Comparison of ENCODE assay signal across 8 mouse cellular contexts in the genomic region with DNA sequence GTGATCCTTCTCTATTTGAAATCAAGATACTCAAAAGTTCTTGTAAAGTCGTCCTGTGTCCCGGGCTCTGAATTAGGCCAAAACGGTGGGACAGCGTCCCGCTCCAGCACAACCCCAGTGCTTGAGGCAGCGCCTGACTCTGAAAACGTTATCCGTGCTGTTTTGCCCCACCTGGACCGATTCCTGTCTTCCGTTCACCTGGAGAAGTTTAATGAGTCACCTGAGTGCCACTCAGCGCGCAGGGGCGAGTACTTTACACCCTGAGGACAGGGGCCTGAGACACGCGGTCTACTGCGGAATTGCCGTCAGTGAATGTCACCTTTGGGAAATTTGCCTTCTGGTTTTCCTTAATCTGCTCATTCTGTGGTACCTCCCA. TPM values are rescaled to one million over a fixed set of nuclear protein-coding genes. Genes with fewer than 3 reads are reported as not detected.
DNase-seq lines count a peak whose midpoint lies in the region; ATAC-seq and TF ChIP-seq lines count a peak whose summit lies in the region.

No protein-coding gene starts in this region.

- H3K27ac ChIP-seq in liver, adult 2 months (replicated peaks; ENCODE audit: insufficient read depth, low read depth, low read length): peak overlapping the region; percentile 77
- H3K27ac ChIP-seq in forebrain, embryonic 11.5 days (ENCODE audit: low read depth, low read length): no peak overlapping the region
- H3K27ac ChIP-seq in kidney, embryonic 16.5 days (ENCODE audit: low read length): peak overlapping the region; percentile 82

- H3K4me1 ChIP-seq in liver, adult 2 months (ENCODE audit: control insufficient read depth, insufficient read depth, low read length): peaks cover 37% of the 10 kb centered on the region
- peaks cover 18% of the 10 kb centered on the region for H3K4me1 ChIP-seq in forebrain, embryonic 11.5 days (replicated peaks; ENCODE audit: control insufficient read depth, insufficient read depth, low read length)
- peaks cover 44% of the 10 kb centered on the region for H3K4me1 ChIP-seq in kidney, embryonic 16.5 days (ENCODE audit: insufficient read depth, low read length)

- 4% methylated on average over 17 of the region's 17 CpGs for WGBS in liver, adult 2 months
- 1% methylated on average over 17 of the region's 17 CpGs for WGBS in forebrain, embryonic 11.5 days
- 2% methylated on average over 17 of the region's 17 CpGs for WGBS in kidney, embryonic 16.5 days

- no peaks in the 10 kb centered on the region for H3K36me3 ChIP-seq in liver, adult 2 months (ENCODE audit: control insufficient read depth, insufficient read depth, low read length)
- no peaks in the 10 kb centered on the region for H3K36me3 ChIP-seq in forebrain, embryonic 11.5 days (ENCODE audit: control insufficient read depth, insufficient read depth, low read length)
- no peaks in the 10 kb centered on the region for H3K36me3 ChIP-seq in kidney, embryonic 16.5 days (ENCODE audit: insufficient read depth, low read length)

- peak; percentile 67 for DNase-seq in liver, adult 2 months (ENCODE audit: extremely low read depth, low read depth, low spot score)
- DNase-seq in liver: no peak
- DNase-seq in forebrain, embryonic 11.5 days (ENCODE audit: low spot score): peak; percentile 59
- peak; percentile 70 for DNase-seq in lung, postnatal 25 days (ENCODE audit: low spot score)
- no peak for DNase-seq in right cerebral cortex, adult 18-20 months
- no peak for DNase-seq in right cerebral cortex, adult 2 months (ENCODE audit: low spot score in 2 of 2)

- H3K4me3 ChIP-seq in liver, adult 2 months (ENCODE audit: insufficient read depth, low read depth, low read length): peak overlapping the region; percentile 32
- H3K4me3 ChIP-seq in forebrain, embryonic 11.5 days (ENCODE audit: low read depth, low read length): peak overlapping the region; percentile 92
- peak overlapping the region; percentile 86 for H3K4me3 ChIP-seq in kidney, embryonic 16.5 days (ENCODE audit: low read length)

- H3K79me2 ChIP-seq in liver, adult 2 months (ENCODE audit: control insufficient read depth, insufficient read depth, low read length): peaks cover 21% of the 10 kb centered on the region

- peak overlapping the region; percentile 65 for H3K4me2 ChIP-seq in forebrain, embryonic 11.5 days (ENCODE audit: low read depth, low read length, severe bottlenecking)
- H3K4me2 ChIP-seq in kidney, embryonic 16.5 days (replicated peaks; ENCODE audit: low read depth, low read length): peak overlapping the region; percentile 67

- no peak for ATAC-seq in forebrain, embryonic 11.5 days (replicated peaks; ENCODE audit: low FRiP score)
- no peak; the same call in 1 of the 2 replicates for ATAC-seq in kidney, embryonic 16.5 days (ENCODE audit: low FRiP score, low TSS enrichment)
- no peak for ATAC-seq in megakaryocyte-erythroid progenitor cell, adult 5-6 weeks (replicated peaks; ENCODE audit: low FRiP score, low TSS enrichment, poor library complexity, severe bottlenecking)

- peak overlapping the region; percentile 60 for H3K9ac ChIP-seq in liver, adult 2 months (ENCODE audit: low read depth, low read length)
- H3K9ac ChIP-seq in forebrain, embryonic 11.5 days (ENCODE audit: low read length): peak overlapping the region; percentile 45
- peak overlapping the region; percentile 71 for H3K9ac ChIP-seq in kidney, embryonic 16.5 days (replicated peaks; ENCODE audit: low read length)

- no peaks in the 10 kb centered on the region for H3K9me3 ChIP-seq in forebrain, embryonic 11.5 days (ENCODE audit: control insufficient read depth, low read length)
- no peaks in the 10 kb centered on the region for H3K9me3 ChIP-seq in kidney, embryonic 16.5 days (ENCODE audit: low read length)

- no peak for TF ChIP-seq POLR2A in liver, adult 2 months (IDR thresholded peaks at IDR 0.05; ENCODE audit: extremely low read depth, insufficient read depth, low read length)

- no peaks in the 10 kb centered on the region for H3K27me3 ChIP-seq in liver, adult 2 months (ENCODE audit: control insufficient read depth, insufficient read depth, low read length)
- H3K27me3 ChIP-seq in forebrain, embryonic 11.5 days (ENCODE audit: control insufficient read depth, insufficient read depth, low read length): peaks cover 3% of the 10 kb centered on the region; the same call in 1 of the 2 replicates
- H3K27me3 ChIP-seq in kidney, embryonic 16.5 days (ENCODE audit: insufficient read depth, low read length): no peaks in the 10 kb centered on the region

- TF ChIP-seq CTCF in liver, adult 2 months (IDR thresholded peaks at IDR 0.05; ENCODE audit: low read depth, low read length): no peak

RNA-seq across cellular contexts. Expression of a gene that starts 0.7 kb away (rescaled TPM):
- total RNA-seq in liver, adult 2 months (2014; rRNA removed): 23.0 and 27.7 TPM in 2 replicates
- 23.4 and 30.8 TPM in 2 replicates for polyA plus RNA-seq in liver, adult 2 months (2012; rRNA removed)
- polyA plus RNA-seq in forebrain, embryonic 11.5 days (2014; fragmentation: Nextera tagmentation; extraction: Ambion mirVana): 194 and 195 TPM in 2 replicates
- polyA plus RNA-seq in kidney, embryonic 16.5 days (2015; fragmentation: Nextera tagmentation; extraction: Ambion mirVana): 209 and 228 TPM in 2 replicates
- total RNA-seq in megakaryocyte-erythroid progenitor cell, adult 5-6 weeks (2014; fragmentation: Nextera tagmentation): 77.8 and 83.9 TPM in 2 replicates
- total RNA-seq in megakaryocyte-erythroid progenitor cell, adult 5-6 weeks (2017): 79.0 and 86.0 TPM in 2 replicates

Comparison
In these comparisons a context has a peak if more than half of its experiments do, and no peak if none do; other contexts are left out.
1. DNase-seq: peak in liver, adult 2 months (single experiment), forebrain, embryonic 11.5 days (single experiment) and lung, postnatal 25 days (single experiment); none in liver (single experiment), right cerebral cortex, adult 18-20 months (single experiment) and right cerebral cortex, adult 2 months (0 of 2).
2. H3K4me3 ChIP-seq: peak in every context shown above with its lines; median percentile 92 in forebrain, embryonic 11.5 days; 86 in kidney, embryonic 16.5 days; 32 in liver, adult 2 months.
3. Peak in every context shown above with its lines, with median percentiles within 50 percentile points of each other: H3K9ac ChIP-seq.